Mouse (Mus musculus) ES-CJ7 (cell line): Measurements from ENCODE around the gene Gm49336.

Experiments used
- DNase-seq: peaks from one replicate; pipeline ENCODE4 v3.0.0; 2011; ENCODE audit warnings: low read depth, low spot score

Gene Gm49336

GRCm38 (mm10) chr14:60238551-60238950 is 12.8 kb downstream of the Gm49336 start:
- no peak for DNase-seq

GRCm38 (mm10) chr14:60219886-60220285 is 31.4 kb downstream of the Gm49336 start:
- no peak for DNase-seq

- DNase-seq = peak; percentile 77
Measured at GRCm38 (mm10) chr14:60217616-60218015, 33.7 kb downstream of the Gm49336 start.

GRCm38 (mm10) chr14:60216125-60216524 is 35.2 kb downstream of the Gm49336 start:
- DNase-seq = no peak

- no peak for DNase-seq
Measured at GRCm38 (mm10) chr14:60215000-60215399, 36.3 kb downstream of the Gm49336 start.

- no peak for DNase-seq
Measured at GRCm38 (mm10) chr14:60214040-60214439, 37.3 kb downstream of the Gm49336 start.

- no peak for DNase-seq
Measured at GRCm38 (mm10) chr14:60209166-60209565, 42.1 kb downstream of the Gm49336 start.

- DNase-seq = no peak
Measured at GRCm38 (mm10) chr14:60204993-60205392, 46.3 kb downstream of the Gm49336 start.

- DNase-seq = no peak
Measured at GRCm38 (mm10) chr14:60196884-60197283, 54.4 kb downstream of the Gm49336 start, which contains the start of gene Atp8a2. Atp8a2 (minus strand) TSS chr14:60197179.

GRCm38 (mm10) chr14:60195999-60196398 is 55.3 kb downstream of the Gm49336 start:
- no peak for DNase-seq

- DNase-seq = no peak
Measured at GRCm38 (mm10) chr14:60194606-60195005, 56.7 kb downstream of the Gm49336 start.

- no peak for DNase-seq
Measured at GRCm38 (mm10) chr14:60189771-60190170, 61.5 kb downstream of the Gm49336 start.

GRCm38 (mm10) chr14:60188201-60188825 is 63.0 kb downstream of the Gm49336 start:
- no peak for DNase-seq

GRCm38 (mm10) chr14:60181306-60181705 is 70.0 kb downstream of the Gm49336 start:
- DNase-seq = no peak

- no peak for DNase-seq
Measured at GRCm38 (mm10) chr14:60178571-60178955, 72.7 kb downstream of the Gm49336 start.

- DNase-seq = peak; percentile 8
Measured at GRCm38 (mm10) chr14:60177614-60178570, 73.4 kb downstream of the Gm49336 start.

- peak; percentile 21 for DNase-seq
Measured at GRCm38 (mm10) chr14:60176891-60177613, 74.3 kb downstream of the Gm49336 start.

GRCm38 (mm10) chr14:60176469-60176890 is 74.8 kb downstream of the Gm49336 start:
- peak; percentile 19 for DNase-seq

- DNase-seq = no peak
Measured at GRCm38 (mm10) chr14:60172286-60173055, 78.8 kb downstream of the Gm49336 start.

- DNase-seq = no peak
Measured at GRCm38 (mm10) chr14:60170845-60171610, 80.3 kb downstream of the Gm49336 start.
